Mouse (Mus musculus): ENCODE data around the gene Coq10b. TPM values are rescaled to one million over a fixed set of nuclear protein-coding genes. Genes with fewer than 3 reads are reported as not detected.
"Not testable (repeated sequence)": the region's sequence is repeated elsewhere in the genome, so short reads cannot be mapped to it uniquely, and the experiment has no call there.

The Coq10b gene
- 21.0 TPM for polyA plus RNA-seq (2012; fragmentation: generic; extraction: Trizol)
- long read RNA-seq, experiment 1, transcript Coq10b-201 (5 exons, 1,733 nt): major isoform, 38 of 40 reads
- long read RNA-seq, experiment 1, partial matches to known transcripts: 0 of 40 reads
- long read RNA-seq, experiment 1, other reads (novel, unspliced or antisense): 1 of 40 reads
- long read RNA-seq, experiment 2, transcript Coq10b-201 (5 exons, 1,733 nt): major isoform, 189 of 199 reads
- long read RNA-seq, experiment 2, partial matches to known transcripts: 4 of 199 reads
- long read RNA-seq, experiment 2, other reads (novel, unspliced or antisense): 3 of 199 reads

DNA sequence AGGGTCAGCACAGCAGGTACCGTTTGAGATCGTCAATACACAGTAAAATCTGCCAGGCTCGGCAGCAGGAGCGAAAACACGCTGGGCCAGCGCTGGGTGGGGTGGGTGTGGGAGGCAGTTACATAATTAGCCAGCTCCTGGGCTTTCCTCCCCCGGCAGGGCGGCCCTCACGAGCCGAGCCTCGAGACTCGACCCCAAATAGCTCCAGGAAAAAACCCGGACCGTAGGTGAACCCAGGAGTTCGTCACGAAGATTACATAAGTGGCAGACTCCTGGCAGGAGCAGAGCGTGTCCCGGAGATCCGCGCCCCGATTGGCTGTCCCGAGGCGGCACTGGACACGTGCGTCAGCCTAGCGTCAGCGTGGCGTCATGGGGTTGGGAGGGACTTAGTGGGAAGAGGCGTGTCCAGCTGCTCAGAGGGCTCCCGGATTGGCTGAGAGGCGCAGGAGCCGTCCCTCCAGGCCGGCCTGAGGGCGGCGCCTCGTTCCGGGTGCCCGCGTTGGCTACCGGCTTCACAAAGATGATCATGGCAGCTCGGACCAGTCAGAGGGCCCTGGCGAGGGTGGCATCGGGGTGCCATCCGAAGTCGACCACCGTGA, at the start of gene Coq10b:
Coq10b (plus strand) TSS at position 416 of the 599 bp plus-strand sequence.
- Histone ChIP-seq H3K4me3 (ENCODE audit: insufficient read depth, poor library complexity, severe bottlenecking) (peak within 1 kb of the TSS; percentile 70), H3K36me3 (ENCODE audit: control insufficient read depth, insufficient read depth) (peaks cover 28% of the 10 kb centered on the region), H3K79me3 (ENCODE audit: low read depth) (peaks cover 44% of the 10 kb centered on the region), H3K27me3 (ENCODE audit: control insufficient read depth, insufficient read depth, insufficient read length) (no peaks in the 10 kb centered on the region), H3K79me2 (ENCODE audit: control insufficient read depth, insufficient read depth) (peaks cover 45% of the 10 kb centered on the region), H3ac (ENCODE audit: control insufficient read depth, insufficient read length, low read depth) (peak within 1 kb of the TSS; percentile 88)
- TF ChIP-seq MYOD1 (IDR thresholded peaks at IDR 0.05; ENCODE audit: control insufficient read depth, insufficient read length, low read depth) (no peak), CEBPB (IDR thresholded peaks at IDR 0.05; ENCODE audit: low read depth) (peak; percentile 44), USF1 (IDR thresholded peaks at IDR 0.05; ENCODE audit: low read depth) (peak; percentile 83), MAX (IDR thresholded peaks at IDR 0.05) (peak; percentile 78)

DNA sequence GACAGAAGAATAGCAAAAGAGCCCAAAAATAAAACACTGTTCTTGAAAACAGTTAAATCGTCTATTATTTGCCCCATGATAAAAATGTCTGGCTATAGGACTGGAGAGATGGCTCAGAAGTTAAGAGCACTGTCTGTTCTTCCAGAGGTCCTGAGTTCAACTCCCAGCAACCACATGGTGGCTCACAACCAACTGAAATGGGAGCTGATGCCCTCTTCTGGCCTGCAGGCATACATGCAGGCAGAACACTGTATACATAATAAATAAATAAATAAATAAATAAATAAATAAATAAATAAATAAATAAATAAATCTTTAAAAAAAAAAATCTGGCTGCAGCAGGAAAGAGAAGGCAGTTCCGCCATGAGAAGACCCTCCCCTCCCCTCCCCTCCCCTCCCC, 44.3 kb upstream of the Coq10b start:
- H3K79me3 ChIP-seq (ENCODE audit: low read depth); H3K4me3 ChIP-seq (ENCODE audit: insufficient read depth, poor library complexity, severe bottlenecking); H3K27me3 ChIP-seq (ENCODE audit: control insufficient read depth, insufficient read depth, insufficient read length); H3ac ChIP-seq (ENCODE audit: control insufficient read depth, insufficient read length, low read depth): not testable (repeated sequence)
- H3K79me2 ChIP-seq (ENCODE audit: control insufficient read depth, insufficient read depth): peaks cover 13% of the 10 kb centered on the region
- H3K36me3 ChIP-seq (ENCODE audit: control insufficient read depth, insufficient read depth): peaks cover 90% of the 10 kb centered on the region

DNA sequence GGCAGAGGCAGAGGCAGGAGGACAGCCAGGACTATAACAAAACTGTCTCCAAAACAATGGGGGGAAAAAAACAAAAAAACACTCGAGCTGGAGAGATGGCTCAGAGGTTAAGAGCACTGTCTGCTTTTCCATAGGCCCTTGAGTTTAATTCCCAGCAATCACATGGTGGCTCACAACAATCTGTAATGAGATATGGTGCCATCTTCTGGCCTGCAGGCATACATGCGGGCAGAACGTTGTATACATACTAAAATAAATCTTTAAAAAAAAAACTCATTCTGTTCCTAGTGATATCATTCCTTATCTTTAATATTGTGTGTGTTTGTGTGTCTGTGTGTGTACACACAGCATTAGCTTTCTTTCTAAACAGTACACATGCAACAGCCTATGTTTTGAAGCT, 40.1 kb upstream of the Coq10b start:
- TF ChIP-seq MYOD1 (IDR thresholded peaks at IDR 0.05; ENCODE audit: control insufficient read depth, insufficient read length, low read depth): no peak
- peak; percentile 2 for TF ChIP-seq USF1 (IDR thresholded peaks at IDR 0.05; ENCODE audit: low read depth)

DNA sequence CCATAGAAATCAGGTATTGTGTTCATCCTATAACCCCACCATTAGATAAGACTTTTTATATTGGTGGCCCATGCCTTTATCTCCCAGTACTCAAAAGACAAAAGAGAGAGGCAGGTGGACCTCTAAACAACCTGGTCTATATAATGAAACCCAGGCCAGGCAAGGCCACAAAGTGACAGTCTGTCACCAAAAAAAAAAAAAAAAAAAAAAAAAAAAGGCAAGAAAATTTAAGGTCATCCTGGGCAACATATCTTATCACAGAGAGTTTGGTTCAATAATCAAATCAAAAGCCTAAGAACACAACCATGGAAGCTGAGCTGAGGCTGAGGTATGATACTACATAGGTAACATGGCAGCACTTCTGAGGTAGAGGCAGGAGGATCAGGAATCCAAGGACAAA, 30.7 kb upstream of the Coq10b start:
- Histone ChIP-seq H3K79me2 (ENCODE audit: control insufficient read depth, insufficient read depth) (peaks cover 100% of the 10 kb centered on the region), H3K36me3 (ENCODE audit: control insufficient read depth, insufficient read depth) (peaks cover 32% of the 10 kb centered on the region), H3ac (ENCODE audit: control insufficient read depth, insufficient read length, low read depth) (no peak overlapping the region), H3K27me3 (ENCODE audit: control insufficient read depth, insufficient read depth, insufficient read length) (no peaks in the 10 kb centered on the region), H3K79me3 (ENCODE audit: low read depth) (peaks cover 89% of the 10 kb centered on the region), H3K4me3 (ENCODE audit: insufficient read depth, poor library complexity, severe bottlenecking) (no peak overlapping the region)
- no peak for TF ChIP-seq FOSL1 (IDR thresholded peaks at IDR 0.05; ENCODE audit: insufficient read depth, low read length, poor library complexity, severe bottlenecking)
- no peak for TF ChIP-seq MYOG (IDR thresholded peaks at IDR 0.05; ENCODE audit: control insufficient read depth, extremely low read depth, insufficient read length)
- no peak for TF ChIP-seq USF1 (IDR thresholded peaks at IDR 0.05; ENCODE audit: low read depth)
- no peak for TF ChIP-seq MAX (IDR thresholded peaks at IDR 0.05)
- no peak for TF ChIP-seq MYOD1 (IDR thresholded peaks at IDR 0.05; ENCODE audit: control insufficient read depth, insufficient read length, low read depth)
- TF ChIP-seq CTCF (IDR thresholded peaks at IDR 0.05; ENCODE audit: control insufficient read depth, insufficient read depth, insufficient read length): no peak
- no peak for TF ChIP-seq CEBPB (IDR thresholded peaks at IDR 0.05; ENCODE audit: low read depth)

More for the DNA sequence above, 40.1 kb upstream of the Coq10b start:
- Histone ChIP-seq H3ac (ENCODE audit: control insufficient read depth, insufficient read length, low read depth) (no peak overlapping the region), H3K79me3 (ENCODE audit: low read depth) (peaks cover 8% of the 10 kb centered on the region), H3K27me3 (ENCODE audit: control insufficient read depth, insufficient read depth, insufficient read length) (no peaks in the 10 kb centered on the region), H3K79me2 (ENCODE audit: control insufficient read depth, insufficient read depth) (peaks cover 35% of the 10 kb centered on the region), H3K4me3 (ENCODE audit: insufficient read depth, poor library complexity, severe bottlenecking) (no peak overlapping the region), H3K36me3 (ENCODE audit: control insufficient read depth, insufficient read depth) (peaks cover 92% of the 10 kb centered on the region)

DNA sequence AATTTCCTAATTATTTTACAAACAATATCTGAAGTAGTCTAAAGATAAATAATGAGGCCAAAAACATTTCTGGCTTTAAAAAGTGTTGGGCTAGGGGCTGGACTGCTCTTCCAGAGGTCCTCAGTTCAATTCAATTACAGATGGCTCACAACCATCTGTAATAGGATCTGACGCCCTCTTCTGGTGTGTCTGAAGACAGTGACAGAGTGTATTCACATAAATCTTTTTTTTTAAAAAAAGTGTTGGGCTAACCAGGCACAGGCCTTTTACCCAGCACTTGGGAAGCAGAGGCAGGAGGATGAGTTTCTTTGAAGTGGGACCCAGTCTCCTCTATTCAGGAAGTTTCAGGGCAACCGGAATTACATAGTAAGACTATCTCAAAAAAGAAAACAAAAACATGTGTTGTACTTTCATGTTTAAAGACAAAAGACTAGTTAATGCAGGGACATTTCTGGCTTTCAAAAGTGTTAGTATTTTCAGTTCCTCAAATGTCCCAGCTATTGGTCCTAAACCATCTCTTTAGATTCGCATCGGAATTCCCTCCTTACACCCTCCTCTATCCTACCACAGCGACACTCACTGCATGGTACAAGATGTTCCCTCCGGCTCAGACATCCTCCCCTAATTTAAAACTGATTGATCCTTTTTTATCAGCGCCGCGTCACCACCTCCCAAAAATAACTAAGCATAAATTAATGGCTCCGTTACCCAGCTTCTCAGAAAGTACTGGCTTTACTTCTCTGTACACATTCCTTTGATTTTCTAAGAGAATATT, 26.7 kb upstream of the Coq10b start:
- Histone ChIP-seq H3K4me3 (ENCODE audit: insufficient read depth, poor library complexity, severe bottlenecking) (peak overlapping the region; percentile 91), H3ac (ENCODE audit: control insufficient read depth, insufficient read length, low read depth) (peak overlapping the region; percentile 95), H3K79me2 (ENCODE audit: control insufficient read depth, insufficient read depth) (peaks cover 68% of the 10 kb centered on the region), H3K27me3 (ENCODE audit: control insufficient read depth, insufficient read depth, insufficient read length) (no peaks in the 10 kb centered on the region), H3K79me3 (ENCODE audit: low read depth) (peaks cover 63% of the 10 kb centered on the region), H3K36me3 (ENCODE audit: control insufficient read depth, insufficient read depth) (peaks cover 5% of the 10 kb centered on the region)
- no peak for TF ChIP-seq MAX (IDR thresholded peaks at IDR 0.05)

DNA sequence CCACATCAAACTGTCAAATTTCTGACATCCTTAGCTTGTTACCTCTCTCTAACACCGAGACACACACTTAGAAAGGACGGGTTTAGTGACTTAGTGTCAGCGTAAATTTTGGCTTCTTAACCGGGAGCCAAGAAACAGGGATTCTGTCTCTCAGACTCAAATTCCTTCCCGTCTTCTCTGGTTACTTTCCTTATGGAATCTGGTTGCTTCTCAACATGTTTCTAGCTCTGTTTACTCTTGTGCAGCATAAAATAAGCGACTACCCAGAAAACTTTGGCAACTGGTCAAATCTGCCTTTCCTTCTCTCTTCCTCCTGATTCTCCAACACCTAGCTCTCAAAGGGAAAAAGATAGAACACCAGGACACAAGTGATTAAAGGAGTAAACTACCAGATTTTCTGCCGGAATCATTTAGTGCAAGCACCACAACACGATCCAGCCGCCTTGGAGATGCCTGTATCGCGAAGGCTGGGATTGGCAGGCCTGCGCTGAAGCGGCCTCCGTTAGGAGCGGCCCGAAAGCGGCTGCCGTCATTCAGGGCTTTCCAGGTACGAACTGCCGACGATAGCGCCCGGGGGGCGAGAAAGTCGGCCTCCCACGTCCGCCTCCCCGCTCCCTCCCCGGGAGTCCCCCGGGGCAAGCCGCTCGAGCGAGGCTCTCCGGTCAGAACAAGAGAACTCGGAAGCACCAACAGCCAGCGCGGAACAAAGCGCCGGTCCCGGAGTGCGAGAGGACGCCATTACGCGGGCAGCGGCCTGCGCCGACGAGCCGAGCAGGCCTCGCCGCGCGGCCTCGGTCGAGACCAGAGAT, 25.9 kb upstream of the Coq10b start:
- Histone ChIP-seq H3K79me3 (ENCODE audit: low read depth) (peaks cover 55% of the 10 kb centered on the region), H3K79me2 (ENCODE audit: control insufficient read depth, insufficient read depth) (peaks cover 60% of the 10 kb centered on the region), H3K4me3 (ENCODE audit: insufficient read depth, poor library complexity, severe bottlenecking) (peak overlapping the region; percentile 91), H3K36me3 (ENCODE audit: control insufficient read depth, insufficient read depth) (peaks cover 5% of the 10 kb centered on the region), H3ac (ENCODE audit: control insufficient read depth, insufficient read length, low read depth) (peak overlapping the region; percentile 95), H3K27me3 (ENCODE audit: control insufficient read depth, insufficient read depth, insufficient read length) (no peaks in the 10 kb centered on the region)
- TF ChIP-seq CEBPB (IDR thresholded peaks at IDR 0.05; ENCODE audit: low read depth): no peak
- TF ChIP-seq CTCF (IDR thresholded peaks at IDR 0.05; ENCODE audit: control insufficient read depth, insufficient read depth, insufficient read length): no peak
- TF ChIP-seq USF1 (IDR thresholded peaks at IDR 0.05; ENCODE audit: low read depth): no peak
- no peak for TF ChIP-seq MYOG (IDR thresholded peaks at IDR 0.05; ENCODE audit: control insufficient read depth, extremely low read depth, insufficient read length)
- no peak for TF ChIP-seq MAX (IDR thresholded peaks at IDR 0.05)
- no peak for TF ChIP-seq MYOD1 (IDR thresholded peaks at IDR 0.05; ENCODE audit: control insufficient read depth, insufficient read length, low read depth)
- TF ChIP-seq FOSL1 (IDR thresholded peaks at IDR 0.05; ENCODE audit: insufficient read depth, low read length, poor library complexity, severe bottlenecking): no peak

Data from C2C12 (cell line).